Mouse (Mus musculus) cerebellum, postnatal 10 days (tissue): ENCODE measurements at regions not wholly inside any gene's neighbourhood (a gene's known extent, or its start where the extent isn't known, plus 50 kb on each side); places are given as distances from the start of the nearest gene placed in this dataset.

Source experiments
- DNase-seq, 2 experiments: peaks; one replicate each; pipeline ENCODE4 v3.0.0; 2021; ENCODE audit warnings: mixed read lengths in 2 of 2

- DNase-seq: no peak
Measured at GRCm38 (mm10) chr9:5728843-5729242, 383.6 kb downstream of the Casp12 start.

- DNase-seq: no peak
Measured at GRCm38 (mm10) chr9:5752686-5753301, 407.6 kb downstream of the Casp12 start.

- DNase-seq: no peak
Measured at GRCm38 (mm10) chr9:5753785-5754184, 408.6 kb downstream of the Casp12 start.

- no peak for DNase-seq
Measured at GRCm38 (mm10) chr9:5761215-5761614, 407.2 kb upstream of the Pdgfd start.

- no peak for DNase-seq
Measured at GRCm38 (mm10) chr9:5769927-5770326, 398.5 kb upstream of the Pdgfd start.

- no peak for DNase-seq
Measured at GRCm38 (mm10) chr9:5771158-5771557, 397.2 kb upstream of the Pdgfd start.
